Mouse (Mus musculus): ENCODE results near the gene Slc4a8.
"Not testable (repeated sequence)": the region's sequence is repeated elsewhere in the genome, so short reads cannot be mapped to it uniquely, and the experiment has no call there.

Gene Slc4a8

GRCm38 (mm10) chr15:100775189-100776166, 13.9 kb downstream of the Slc4a8 start:
- DNase-seq = no peak

DNA sequence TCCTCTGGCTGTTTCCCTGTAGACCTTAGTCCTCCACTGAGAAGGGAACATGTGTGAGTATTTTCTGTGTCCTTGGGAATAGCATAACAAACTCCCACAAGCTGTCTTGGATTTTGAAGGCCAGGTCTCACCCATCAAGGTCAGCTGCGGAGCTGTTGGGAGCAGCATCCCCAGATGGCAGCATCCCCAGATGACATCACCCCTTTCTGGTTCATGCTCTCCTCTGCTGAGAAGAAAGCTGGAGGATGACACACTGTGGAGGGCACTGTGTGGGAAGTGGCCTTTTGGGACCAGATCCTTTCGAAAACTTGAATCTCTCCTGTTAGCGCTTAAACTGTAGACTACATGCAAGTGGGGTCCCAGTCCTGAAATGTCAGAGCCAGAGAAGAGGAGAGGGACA, 14.9 kb downstream of the Slc4a8 start:
- no peak for DNase-seq

DNA sequence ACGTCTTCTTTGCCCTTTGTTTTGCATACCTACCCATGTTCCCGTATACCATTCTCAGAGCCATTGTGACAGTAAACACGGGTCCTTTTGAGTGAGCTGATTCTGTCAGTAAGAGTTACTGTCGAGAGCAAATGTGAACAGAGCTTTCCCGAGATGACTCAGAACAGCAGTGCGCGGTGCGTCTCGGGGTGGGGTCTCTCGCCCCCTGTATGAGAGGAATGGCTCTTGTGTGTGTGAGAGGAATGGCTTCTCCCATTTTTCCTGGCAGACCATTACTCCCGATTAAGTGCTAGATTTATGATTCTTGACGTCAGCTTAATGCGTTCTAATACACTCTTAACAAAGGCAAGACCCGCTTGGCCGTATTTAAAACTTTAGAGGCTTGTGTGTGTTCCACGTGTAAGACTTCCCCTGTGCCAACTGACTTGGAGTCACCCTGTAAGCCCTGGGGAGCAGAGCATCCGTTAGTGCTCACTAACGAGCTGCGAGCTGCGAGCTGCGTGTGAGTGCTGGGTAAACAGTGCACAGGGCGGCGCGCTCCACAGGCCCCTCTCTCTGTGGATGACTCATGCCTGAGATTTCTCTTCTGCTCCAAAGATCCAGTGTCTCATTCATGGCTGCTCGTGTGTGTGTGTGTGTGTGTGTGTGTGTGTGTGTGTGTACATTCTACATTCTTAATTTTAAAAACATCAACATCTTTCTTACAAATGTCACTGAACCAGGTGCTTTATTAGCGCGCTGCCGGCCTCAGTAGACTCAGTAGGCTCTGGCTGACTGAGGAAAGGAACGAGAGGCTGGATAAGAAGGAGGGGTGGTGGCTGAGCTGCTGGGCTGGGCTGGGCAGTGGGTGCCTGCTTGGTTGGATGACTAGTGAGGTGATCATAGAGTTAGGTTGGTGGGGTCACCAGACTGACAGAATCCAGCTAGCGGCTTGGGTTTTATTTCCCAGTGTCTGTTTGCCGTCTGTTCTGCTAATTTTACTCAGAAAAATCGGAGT, 15.8 kb downstream of the Slc4a8 start:
- DNase-seq = no peak

DNA sequence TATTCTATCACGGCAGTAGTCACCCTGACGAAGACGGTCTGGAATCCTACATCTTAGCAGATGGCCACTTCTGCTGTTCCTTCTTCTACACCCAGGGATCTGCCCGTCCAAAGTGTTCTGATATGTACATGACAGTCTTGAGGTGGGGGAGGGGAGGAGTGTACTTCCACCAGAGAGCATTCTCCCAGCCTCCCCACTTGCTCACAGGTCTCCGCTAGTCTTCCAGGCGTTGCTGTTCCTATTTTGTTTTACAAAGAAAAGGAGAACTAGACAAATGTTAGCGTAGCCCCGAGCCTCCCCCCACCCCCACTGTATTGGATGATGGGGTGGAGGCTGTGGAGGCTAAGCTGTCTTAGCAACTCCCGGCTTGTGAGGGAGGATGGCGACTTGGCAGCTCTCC, 18.3 kb downstream of the Slc4a8 start:
- no peak for DNase-seq

- no peak for DNase-seq
Observed at GRCm38 (mm10) chr15:100783244-100783987, 21.9 kb downstream of the Slc4a8 start.

DNA sequence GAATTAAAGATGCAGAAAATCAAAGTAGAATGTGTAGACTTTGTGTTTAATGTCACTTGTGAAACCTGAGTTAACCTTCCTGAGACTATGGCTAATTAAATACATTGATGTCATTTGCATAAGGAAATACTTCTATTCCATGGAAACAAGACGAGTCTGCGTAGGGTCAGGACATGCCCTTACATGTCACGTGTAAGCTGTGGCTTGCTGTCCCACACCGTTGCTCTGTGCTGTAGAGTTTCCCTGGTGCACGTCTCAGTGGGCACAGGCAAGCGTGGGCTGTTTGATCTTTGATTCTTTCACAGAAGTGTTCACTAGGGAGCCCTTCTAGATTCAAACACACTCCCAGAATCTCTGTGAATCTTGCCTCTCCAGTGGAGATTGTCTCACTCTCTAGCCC, 28.7 kb downstream of the Slc4a8 start:
- DNase-seq = no peak

GRCm38 (mm10) chr15:100792324-100792723, 30.8 kb downstream of the Slc4a8 start:
- no peak for DNase-seq

DNA sequence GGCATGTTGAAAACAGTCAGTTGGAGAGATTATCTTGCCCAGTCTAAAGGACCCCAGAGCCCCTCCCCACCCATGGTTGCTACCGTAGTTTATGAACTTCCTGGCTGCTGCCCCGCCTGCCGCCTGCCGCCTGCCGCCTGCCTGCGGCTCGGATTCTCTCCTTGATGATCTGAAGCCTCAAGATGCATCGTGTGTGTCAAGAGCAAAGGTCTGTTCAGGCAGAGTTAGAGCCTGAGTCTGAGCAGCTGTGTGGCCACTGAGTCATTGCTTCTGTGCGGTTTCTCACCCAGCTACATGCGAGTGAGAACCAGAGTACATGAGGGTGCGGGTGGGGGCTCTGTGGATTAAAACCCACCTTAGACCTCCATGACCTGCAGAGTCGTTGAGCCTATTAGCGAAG, 39.4 kb downstream of the Slc4a8 start:
- DNase-seq = no peak

DNA sequence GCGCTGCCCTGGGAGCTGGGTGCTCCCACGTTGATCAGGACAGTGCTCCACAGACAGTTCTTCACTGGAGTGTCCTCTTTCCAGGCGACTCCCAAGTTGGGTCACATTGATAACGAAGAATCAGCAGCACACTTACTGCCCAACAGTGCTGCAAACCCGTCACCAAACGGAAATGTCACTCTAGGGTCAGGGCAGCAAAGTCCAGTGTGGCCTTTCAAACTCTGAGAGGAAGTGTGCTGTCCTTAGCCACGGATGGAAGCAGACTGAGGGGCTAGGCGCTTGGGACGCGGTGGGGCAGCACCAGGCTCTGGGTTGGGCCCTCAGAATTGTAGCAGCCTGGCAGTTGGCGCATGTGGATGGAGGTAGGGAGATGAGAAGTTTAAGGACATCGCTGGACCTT, 46.5 kb downstream of the Slc4a8 start:
- peak in 1 of 2 experiments; percentile 52 for DNase-seq

- no peak for DNase-seq
Observed at GRCm38 (mm10) chr15:100808484-100808883, 46.9 kb downstream of the Slc4a8 start.

GRCm38 (mm10) chr15:100810243-100810642, 48.7 kb downstream of the Slc4a8 start:
- no peak for DNase-seq

- no peak for DNase-seq
Observed at GRCm38 (mm10) chr15:100813501-100813900, 52.0 kb downstream of the Slc4a8 start.

DNA sequence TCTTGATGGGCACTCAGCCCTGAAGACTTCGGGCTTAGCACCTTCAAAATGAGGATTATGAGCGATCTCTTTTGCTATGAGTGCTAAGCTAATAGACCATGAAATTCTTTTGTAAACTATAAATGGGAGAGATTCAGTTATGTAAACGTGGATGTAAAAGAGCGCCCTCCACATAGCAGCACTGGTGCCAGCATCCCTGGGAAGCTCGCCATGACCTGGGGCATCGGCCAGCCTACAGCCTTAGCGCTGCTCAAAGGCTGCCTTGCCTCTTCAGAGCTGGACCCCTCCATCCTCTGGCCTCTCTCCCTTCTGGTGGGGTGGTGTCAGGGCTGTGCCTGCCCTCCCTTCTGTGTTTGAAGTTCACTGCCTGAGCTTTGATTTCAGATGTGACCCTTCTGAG, 52.5 kb downstream of the Slc4a8 start:
- no peak for DNase-seq

- no peak for DNase-seq
Observed at GRCm38 (mm10) chr15:100815310-100815709, 53.8 kb downstream of the Slc4a8 start.

GRCm38 (mm10) chr15:100818860-100819259, 57.3 kb downstream of the Slc4a8 start:
- no peak for DNase-seq

DNA sequence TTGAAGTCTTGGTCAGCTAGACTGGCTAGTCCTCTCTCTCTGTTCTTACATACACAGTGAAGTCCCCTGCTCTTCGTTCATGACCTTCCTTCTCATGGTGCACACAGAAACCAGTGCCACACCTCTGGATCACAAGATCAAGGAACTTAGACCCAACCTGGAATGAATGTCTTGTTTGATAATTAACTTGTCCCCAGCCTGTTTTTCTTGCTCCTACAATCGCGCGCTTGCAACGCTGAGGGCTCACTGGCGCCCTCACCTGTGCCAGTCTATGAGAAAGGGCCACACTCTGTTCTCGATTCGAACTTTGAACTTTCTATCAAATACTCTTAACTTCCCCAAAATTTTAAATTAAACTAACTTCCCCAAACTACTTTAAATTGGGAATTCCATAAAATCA, 60.3 kb downstream of the Slc4a8 start:
- DNase-seq = peak; percentile 70 to 77

DNA sequence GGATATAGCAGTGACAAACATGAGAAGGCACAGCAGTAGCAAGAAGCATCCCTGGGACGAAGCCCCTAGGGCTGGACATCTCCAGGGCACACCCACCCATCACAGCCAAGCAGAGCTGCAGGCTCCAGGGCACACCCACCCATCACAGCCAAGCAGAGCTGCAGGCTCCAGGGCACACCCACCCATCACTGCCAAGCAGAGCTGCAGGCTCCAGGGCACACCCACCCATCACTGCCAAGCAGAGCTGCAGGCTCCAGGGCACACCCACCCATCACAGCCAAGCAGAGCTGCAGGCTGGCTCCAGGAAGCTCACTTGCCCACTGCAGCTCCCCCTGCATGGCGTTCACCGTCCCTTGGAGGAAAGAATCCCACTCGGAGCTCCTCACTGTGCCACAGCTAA, 60.8 kb downstream of the Slc4a8 start:
- not testable (repeated sequence) for DNase-seq

GRCm38 (mm10) chr15:100825249-100825856, 63.8 kb downstream of the Slc4a8 start:
- peak in 1 of 2 experiments; percentile 37 for DNase-seq

DNA sequence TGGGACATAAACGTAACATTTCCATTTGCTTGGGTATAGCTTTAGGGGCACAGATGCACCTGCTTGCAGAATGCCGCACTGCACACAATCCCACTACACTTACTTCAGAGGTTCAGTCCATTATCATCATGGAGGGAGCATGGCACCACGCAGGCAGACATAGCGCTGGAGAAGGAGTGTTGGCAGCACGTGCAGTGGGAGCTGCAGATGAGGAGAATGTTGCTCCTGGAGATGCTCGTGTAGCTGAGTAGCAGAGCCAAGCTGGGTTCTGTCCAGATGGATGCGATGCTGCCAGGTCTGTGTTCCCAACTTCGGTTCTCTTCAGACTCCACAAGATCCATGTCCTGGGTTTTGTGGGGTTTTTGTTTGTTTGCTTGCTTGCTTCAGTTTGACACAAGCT, 64.5 kb downstream of the Slc4a8 start:
- no peak for DNase-seq

DNA sequence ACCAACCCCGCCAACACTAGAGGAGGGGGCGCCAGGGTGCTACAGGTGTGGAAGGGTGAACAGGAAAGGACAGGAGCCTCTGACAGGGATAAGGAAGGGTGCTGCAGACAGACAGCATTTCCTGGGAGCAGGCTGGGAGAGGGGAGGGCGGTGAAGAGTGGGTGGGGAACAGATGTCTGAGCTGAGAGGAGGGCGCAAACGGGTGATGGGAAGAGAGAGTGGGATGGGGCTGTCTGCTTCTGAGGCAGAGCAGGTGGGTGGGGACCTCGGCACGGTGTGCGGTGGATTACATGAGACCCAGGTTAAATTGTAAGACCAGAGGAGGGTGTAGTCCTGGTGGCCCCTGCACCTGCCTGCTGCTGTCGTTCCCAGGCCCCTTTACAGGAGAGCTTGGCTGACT, 68.2 kb downstream of the Slc4a8 start:
- DNase-seq = no peak

- DNase-seq = no peak
Observed at GRCm38 (mm10) chr15:100830682-100831081, 69.1 kb downstream of the Slc4a8 start.

DNA sequence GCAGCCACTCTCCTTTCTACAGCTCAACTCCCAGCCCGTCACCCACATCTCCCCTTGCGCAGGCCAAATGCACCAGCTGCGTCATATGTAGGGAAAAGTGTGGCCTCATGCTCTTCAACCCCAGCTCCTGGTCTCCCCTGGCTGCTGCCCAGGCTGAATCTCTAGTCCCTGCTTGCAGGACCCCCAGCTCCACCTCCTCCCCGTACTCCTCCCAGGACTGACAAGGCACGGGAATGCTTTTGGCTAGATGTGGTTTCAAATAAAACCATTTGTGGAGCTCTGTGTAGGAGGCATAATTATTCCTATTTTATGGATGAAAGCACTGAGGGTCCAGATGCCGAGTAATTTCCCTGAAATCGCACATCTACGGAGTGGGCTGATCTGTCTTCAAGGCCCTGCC, 70.6 kb downstream of the Slc4a8 start:
- peak in 1 of 2 experiments; percentile 16 for DNase-seq

All from kidney, postnatal 25 days (tissue).